Mouse (Mus musculus): ENCODE data around the gene Cuedc1.
A peak's percentile ranks its signal among the peaks of the same experiment; 100 is the strongest.

Gene Cuedc1

DNA sequence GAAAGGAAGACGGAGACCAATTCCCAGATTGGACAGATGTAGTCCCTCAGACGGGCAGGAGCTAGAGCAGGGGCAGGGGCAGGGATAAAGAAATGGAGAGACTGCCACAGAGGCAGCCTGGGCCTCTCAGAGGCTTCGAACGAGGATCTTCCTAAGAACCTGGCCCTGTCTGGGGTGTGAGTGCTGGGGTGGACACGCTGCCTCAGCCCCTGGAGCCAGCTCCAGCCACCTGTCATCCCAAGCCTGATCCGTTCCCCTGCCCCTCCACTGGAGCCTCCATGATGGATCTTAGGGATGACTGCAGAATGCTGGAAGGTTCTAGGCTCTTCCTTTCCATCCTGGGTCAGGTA lies 20.2 kb downstream of the Cuedc1 start:
- DNase-seq (ENCODE audit: low read depth, low spot score), result no peak

DNA sequence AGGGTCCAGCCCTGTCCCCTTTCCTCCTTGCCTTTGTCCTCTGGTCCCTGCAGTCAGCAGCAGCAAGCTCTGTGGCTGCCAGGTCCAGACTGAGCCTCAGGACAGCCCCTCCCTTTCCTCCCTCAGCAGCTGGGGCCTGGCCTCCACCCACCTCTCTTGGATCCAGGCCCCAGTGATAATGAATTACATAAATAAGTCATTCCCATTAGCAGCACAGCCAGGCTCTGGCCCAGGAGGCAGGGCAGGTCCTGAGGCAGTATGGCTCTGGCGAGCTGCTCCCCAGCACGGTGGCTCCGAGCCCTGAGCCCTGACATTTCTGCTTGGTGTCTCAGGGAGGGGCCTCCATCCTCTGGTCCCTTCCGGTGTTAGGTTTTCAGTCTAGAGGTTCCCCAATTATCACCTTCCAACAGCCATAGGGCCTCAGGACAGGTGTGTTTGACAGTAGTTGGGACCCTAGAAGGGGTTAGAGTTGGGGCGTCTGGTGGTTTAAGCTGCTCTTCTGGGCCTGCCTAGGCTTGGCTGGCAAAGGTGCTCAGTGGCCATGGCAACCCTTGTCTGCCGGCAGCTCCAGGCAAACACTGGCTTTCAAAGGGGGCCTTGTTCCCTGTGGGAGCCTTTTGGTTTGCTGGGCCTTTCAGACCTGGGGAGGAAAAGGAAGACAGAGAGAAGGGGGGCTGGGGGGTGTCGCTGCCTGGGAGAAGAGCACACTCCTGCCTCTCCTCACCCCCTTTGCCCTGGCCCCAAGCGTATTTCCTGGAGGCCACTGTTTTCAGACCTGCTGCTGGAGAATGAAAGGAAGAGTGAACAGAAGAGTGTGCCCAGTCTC lies 21.2 kb downstream of the Cuedc1 start:
- DNase-seq (ENCODE audit: low read depth, low spot score), result no peak

DNA sequence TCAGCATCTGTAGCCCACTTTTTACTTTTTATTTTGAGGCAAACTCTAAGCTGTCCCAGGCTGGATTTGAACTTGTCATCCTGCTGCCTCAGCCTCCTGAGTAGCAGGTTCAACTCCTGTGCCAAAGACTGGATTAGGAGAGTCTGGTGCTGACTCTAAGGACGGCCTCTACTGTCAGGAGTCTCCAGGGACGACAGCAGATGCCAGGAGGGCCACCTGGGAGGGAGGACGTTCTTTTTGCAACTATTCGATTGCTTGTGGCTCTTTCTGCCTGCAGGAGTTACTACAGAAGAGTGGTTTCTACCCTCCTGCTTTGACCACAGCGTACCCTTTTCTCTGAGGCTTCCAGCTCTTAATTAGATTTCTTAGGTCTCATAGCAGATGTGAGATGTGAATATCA lies 24.7 kb downstream of the Cuedc1 start:
- no peak for DNase-seq (ENCODE audit: low read depth, low spot score)

DNA sequence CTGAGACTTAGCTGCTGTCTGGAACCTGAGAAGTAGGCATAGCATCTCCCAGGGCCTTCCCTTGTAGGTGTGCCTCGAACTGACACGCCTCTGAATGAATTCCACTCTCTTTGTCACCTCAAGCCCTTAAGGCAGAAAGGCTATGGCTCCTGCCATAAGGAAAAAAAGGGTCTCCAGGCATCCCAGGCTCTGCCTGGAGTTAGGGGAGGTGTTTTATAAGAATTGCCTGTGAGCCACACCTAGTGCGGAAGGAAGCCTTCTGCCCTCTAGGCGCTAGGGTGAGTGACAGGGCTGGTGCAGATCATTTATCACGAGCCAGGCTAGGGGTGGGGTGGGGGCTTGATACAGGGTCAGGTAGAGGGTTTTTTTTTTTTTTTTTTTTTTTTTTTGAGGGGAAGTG lies 25.2 kb downstream of the Cuedc1 start:
- no peak for DNase-seq (ENCODE audit: low read depth, low spot score)

DNA sequence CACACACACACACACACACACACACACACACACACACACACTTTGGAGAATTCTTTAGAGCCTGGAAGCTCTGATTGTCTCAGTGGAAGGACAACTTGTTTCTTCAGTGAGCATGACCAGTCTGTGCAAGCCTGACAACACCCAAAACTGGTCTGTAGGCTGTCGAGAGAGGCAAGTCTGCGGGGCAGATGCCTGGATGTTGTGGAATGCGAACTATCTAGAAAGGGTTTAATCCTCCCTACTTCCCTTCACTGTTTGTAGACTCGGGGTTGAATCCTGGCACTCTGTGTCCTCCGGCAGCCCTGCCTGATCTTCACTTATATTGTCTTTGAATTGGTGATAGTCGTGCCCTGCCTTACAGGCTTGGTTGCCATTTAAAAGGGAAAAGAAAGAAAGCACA lies 25.9 kb downstream of the Cuedc1 start:
- no peak for DNase-seq (ENCODE audit: low read depth, low spot score)

DNA sequence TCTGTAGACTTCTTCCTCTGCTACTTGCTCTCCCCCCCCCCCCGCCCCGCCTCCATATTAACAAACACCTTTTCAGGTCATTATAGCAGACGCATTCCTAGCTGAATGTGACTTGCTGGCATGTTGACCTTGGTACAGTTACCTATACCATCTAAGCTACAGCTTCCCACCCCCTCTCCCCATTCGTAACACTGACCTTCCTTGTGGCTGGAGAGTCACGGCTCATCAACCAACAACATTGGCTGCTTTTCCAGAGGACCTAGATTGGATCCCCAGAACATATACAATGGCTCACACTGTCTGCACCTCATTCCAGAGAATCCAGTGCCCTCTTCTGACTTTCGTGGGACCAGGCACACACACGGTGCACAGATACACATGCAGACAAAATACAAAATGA lies 27.6 kb downstream of the Cuedc1 start:
- no peak for DNase-seq (ENCODE audit: low read depth, low spot score)

DNA sequence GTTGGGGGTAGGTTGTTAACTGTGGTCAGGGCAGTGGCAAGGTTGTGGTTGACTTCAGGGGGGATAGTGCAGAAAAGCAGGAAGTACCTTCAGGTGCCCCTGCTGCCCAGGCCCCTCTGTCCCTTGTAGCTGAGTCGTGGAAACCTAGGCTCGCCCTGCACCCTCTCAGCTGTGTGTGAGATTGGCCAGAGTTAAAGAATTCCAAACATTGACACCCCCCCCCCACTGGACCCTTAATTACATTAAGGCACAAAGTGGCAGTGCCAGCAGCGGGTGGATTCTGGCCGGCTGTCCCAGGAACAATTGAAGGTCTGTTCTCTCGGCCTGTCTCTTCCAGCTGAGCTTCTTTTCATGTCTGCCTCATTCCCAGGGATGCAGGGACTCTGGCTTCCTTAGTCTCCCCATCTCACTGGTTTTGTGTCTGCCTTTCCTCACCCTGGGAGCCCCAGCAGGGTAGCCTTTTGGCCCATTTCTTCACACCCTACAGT lies 28.5 kb downstream of the Cuedc1 start:
- no peak for DNase-seq (ENCODE audit: low read depth, low spot score)

DNA sequence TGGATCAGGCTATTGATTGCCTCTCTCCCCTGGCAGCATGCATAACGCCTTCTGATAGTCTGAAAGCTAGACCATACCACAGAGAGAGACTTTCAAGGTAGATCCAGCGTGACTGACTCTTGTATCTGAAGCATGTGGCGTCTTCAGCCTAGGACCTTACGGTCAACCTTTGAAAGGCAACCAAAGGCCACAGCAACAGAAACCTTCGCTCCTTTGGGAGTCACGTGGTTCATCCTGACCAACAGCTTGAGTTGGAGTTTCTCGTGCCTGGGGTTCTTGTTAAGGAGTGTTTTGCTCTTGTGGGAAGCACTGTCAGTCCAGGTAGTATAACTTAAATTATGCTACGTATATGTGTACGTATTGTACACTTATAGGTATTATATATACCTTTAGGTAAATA lies 30.6 kb downstream of the Cuedc1 start:
- DNase-seq (ENCODE audit: low read depth, low spot score), result no peak

DNA sequence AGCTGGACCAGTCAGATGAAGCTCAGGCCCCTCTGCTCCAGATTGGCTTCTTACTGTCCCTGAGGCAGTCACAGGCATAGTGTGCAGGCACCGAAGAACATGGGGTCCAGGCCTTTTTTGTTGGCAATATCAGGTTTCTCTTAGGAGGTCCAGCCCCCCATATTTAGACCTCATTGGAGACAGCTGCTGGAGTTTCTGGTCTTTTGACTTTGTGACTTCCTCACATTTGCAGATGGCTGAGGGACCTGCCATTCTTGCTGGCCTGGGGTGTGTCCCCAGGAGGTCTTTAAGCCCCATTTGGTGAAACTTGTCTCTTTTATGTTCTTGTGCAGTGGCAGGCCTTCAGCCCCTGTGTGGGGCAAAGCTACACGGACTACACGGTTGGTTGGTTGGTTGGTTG lies 31.4 kb downstream of the Cuedc1 start:
- DNase-seq (ENCODE audit: low read depth, low spot score), result no peak

DNA sequence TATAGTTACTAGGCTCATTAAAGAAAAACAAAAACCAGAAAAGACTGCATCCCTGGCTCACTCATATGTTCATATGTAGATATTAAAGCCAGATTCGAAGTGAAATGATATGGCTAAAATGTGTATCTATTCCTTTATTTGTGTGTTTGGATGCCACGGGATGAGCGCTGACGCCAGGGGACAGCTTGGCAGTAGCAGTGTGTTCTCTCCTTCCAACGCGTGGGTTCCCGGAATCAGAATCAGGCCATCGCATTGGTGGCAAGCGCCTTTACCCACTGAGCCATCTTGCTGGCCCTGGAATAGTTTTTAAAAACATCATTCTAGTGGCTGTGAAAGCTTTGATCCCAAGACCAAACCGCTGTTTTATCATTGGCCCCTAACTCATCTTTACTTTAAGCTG lies 32.1 kb downstream of the Cuedc1 start:
- no peak for DNase-seq (ENCODE audit: low read depth, low spot score)

DNA sequence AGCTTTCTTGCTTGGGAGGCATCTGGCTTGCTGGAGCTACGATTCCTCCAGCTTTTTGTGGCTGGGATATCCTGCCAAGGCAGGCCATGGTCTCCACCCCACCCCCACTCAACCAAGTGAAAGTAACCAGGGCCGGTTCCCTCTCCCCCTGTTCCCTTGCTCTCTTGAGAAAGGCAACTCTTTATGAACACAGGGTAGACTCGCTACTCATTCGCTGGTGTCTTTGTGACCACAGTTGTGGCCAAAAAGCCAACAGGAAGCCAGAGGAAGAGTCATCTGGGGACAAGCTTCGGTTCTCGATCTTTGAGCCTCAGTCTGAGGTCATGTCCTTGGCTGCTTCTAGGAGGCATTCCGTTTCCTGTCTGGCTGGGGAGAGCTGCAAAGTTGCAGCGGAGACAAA lies 34.0 kb downstream of the Cuedc1 start:
- peak; percentile 52 for DNase-seq (ENCODE audit: low read depth, low spot score)

DNA sequence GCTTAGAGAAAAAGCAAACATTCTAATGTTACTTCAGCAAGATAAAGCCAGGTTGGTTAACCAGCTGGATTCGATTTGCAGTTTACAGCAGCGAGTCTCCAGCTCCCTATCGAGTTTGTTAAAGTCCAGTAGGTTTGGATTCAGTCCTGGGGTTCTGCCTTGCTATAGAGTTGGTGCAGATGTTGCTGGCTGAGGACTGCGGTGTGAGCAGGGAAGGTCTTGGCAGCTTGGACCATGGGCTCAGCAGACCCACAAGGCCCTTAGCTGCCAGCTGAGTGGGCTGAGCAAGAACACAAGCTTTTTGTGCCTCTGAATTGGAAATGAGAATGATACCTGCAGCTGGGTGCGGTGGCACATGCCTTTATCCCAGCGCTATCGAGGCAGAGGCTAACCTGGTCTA lies 37.4 kb downstream of the Cuedc1 start:
- DNase-seq (ENCODE audit: low read depth, low spot score), result no peak

DNA sequence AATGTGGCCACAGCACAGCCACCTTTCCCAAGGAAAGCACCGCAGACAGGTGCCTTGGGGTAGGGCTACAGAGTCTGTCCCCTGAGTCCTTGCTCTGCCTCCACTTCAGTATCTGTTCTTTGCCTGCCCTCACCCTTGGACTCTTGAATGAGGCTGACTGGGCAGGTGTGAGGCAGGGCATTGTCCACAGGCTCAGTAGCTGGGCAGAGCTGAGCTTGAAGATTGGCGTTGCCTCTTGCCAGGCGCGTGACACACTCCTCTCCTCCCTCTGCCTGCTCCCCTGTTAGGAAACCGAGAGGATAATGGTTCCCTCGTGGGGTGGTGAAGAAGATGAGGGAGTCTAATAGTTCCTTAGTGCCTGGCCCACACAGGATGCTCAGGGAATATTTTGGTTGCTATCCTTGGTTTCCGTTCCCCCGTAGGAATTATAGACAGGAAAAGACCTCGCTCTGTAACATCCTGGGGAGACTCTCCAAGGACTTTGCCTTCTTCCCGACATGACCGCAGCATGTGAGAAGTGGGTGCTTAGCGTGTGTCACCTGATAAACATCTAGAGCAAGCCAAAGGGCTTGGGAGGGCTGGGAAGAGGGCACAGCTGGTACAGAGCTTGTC lies 40.1 kb downstream of the Cuedc1 start:
- no peak for DNase-seq (ENCODE audit: low read depth, low spot score)

DNA sequence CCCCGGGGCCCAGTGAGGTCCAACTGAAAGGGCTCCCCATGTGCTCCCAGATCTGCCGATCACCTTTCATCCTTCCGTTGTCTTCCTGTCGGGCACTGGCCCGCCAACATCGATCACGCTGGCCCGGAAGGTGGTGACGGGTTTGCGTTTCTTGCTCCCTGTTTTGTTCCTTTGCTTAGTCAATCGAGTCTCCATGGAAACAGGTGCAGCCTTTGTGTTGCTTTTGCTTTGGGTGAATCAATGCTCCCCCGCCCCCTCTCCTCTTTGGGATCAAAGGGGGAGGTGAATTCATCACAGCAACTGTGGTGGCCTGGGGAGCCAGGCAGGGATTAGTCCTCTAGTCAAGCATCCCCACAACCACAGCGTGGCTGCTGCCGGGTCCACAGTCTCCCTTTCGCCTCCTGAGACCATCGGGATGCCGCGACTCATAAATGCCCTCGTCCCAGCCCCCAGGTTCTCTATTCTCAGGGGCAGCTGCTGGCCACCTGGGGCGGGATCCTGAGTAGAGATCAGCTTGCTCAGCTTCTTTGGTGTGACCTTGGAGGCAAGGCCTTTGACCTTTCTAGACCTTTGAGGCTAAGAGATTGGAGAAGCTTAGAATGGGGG lies 41.5 kb downstream of the Cuedc1 start:
- DNase-seq (ENCODE audit: low read depth, low spot score), result no peak

DNA sequence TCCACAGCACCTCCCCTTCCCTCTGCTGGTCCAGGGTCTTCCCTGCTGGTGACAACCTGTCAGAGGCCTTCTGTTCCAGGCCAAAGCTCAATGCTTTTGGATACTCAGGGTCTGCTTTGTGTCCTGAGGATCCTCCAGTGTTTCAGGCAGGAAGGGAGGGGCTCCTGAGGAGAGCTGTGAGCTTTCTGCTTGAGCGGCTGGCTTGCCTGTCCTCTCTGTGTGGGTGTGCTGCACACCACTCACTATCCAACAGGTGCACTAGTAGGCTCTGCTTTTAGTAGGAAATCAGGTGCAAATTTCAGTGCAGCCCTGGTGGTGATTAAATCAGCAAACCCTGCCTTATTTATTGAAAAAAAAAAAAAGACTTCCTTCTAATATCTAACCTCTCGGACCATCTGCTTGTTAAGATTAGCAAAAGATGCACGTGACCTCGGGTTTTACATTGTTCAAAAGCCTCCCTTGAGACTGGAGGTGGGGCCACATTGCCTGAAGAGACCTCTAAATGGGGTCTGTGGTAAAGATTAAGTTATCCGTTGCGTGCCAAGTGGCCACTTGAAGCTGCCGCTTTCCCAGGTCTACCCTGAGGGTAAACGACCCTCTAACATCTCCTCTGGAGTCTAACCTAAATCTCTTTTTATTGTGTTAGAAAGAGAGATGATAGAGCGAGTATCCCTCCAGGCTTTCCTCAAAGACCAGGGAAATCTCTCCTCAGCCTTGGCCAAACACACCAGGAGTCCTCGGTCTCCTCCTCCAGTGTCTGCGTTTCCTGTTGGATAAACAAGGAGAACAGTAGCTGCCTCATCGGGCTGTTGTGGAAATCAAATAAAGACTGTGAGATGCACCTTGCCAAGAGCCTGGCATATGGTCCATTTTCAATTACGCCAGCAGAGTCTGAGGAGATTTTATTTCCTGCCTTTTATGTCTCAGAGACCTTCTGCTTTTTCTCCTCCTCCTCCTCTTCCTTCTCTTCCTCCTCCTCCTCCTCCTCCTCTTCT lies 42.5 kb downstream of the Cuedc1 start:
- no peak for DNase-seq (ENCODE audit: low read depth, low spot score)

DNA sequence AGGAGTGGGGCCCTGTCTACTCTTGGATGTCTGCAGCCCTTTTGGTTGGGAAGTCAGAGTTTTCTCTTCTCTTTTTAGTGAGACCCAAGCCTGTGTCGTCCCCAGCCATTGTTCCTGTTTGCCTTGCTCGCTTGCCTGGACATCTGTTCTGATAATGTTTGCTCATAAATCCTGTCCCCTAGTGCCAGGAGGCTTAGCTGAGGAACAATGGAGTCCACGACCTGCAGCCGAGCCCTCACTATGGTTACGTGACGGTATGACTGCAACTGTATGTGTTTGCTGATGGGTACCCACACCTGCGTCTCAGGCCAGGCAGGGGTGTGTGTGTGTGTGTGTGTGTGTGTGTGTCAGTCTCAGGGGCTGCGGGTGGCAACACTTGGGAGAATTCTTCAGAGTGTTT lies 44.5 kb downstream of the Cuedc1 start:
- no peak for DNase-seq (ENCODE audit: low read depth, low spot score)

DNA sequence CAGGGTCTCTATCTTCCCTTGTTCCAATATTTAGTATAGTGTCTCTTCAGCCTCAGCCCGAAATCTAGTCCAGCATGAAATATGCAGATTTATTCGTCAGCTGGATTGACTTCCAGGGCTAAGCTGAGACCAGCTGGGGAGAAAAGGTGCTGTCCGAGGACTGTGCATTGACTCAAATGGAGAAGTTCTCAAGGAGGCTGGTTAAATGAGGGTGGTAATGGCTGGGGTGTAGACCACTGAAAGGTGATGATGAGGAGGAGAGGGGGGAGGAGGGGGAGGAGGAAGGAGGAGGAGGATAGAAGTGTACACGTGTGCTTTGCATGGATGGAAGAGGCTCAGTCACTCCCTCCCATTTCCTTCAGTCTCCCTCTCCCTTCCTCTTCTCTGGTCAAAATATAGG lies 46.2 kb downstream of the Cuedc1 start:
- no peak for DNase-seq (ENCODE audit: low read depth, low spot score)

DNA sequence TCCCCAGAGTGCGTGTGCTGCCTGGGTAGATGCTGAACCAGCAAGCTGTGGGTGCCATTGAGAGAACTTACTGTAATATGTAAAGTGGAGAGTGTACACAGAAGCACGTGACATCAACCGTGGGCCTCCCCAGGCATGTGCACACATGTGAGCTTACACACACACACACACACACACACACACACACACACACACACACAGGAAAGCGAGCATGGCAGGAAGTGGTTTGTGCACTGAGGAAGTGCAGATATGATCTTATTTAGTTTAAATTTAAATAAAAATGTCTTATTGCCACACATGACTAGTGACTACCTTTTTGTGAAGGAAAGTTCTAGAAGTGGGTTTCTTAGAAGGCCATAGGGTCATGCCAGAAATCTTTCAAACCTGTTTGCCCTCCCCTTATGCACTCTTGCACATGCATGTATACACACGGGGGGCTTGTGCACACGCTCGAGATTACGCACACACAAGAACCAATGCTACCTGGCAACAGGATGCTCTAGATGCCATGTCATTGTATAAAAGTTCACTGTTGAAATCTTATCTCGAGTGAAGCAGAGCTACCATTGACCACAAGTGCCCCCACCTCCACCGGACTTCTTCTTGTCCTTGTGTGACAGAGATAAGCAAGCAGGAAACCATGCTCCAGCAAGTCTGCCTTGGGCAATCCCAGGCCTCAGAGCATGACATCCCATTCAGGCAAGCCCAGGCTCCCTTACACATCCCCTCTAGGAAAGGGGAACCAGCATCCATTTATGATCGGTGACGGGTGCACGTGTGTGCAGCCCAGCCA lies 47.6 kb downstream of the Cuedc1 start:
- DNase-seq (ENCODE audit: low read depth, low spot score), result peak; percentile 89

DNA sequence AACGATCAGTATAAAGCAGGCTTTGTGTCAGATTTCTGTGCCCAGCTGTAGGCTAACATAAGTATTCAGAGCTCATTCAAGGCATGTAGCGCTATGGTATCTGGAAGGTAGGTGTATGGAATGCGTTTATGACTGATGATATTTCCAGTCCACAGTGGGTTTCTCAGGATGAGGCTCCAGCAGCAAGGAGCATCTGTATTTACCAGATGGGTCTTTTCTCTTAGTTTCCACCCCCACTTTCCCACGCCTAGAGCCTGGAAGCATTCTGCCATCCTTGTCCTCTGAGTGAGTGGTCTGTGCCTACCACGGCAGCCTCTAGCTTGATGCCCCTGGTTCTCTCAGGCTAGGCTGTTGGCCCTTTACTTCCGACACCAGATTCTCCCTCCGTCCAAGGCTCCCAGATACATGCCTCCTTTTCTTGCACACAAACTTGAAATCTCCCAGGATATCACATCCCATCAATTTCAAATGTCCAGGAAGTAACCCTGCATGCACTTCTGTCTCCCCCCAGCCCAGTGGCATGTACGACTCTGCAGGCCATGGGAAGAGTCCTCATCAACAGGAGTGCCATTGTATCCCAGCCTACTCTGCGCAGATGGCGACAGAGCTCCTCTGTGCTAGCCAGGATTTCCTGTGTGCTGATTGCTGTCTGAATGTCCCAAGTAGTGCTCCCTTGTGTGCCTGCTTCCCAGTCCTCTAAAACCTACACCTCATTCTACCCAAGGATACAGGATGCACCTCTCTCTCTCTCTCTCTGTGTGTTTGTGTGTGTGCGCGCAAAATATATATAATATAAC lies 48.6 kb downstream of the Cuedc1 start:
- DNase-seq (ENCODE audit: low read depth, low spot score), result no peak

DNA sequence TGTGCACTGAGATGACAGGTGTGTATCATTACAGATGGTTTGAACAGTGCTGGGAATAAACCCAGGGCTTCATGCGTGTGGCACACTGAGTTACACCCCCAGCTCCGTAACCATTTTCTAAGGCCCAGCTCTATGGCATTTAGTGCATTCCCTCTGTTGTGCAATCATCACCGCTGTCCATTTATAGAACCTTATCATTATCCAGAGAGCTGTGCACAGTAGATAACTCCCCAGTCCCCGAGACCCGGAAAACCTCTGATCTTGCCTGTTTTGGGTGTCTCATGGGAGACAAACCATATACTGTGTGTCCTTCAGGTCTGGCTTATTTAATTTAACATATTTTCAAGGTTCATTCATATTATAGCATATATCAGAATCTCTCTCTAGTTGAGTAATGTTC lies 49.5 kb downstream of the Cuedc1 start:
- no peak for DNase-seq (ENCODE audit: low read depth, low spot score)
